Mouse (Mus musculus) myocyte (in vitro differentiated cells): ENCODE measurements around the gene Gm20388.

ENCODE experiments used
- CEBPB ChIP-seq: IDR thresholded peaks from 2 replicates; pipeline ENCODE4 v1.6.1; 2011; ENCODE audit warnings: mild to moderate bottlenecking, moderate library complexity; ENCODE audit not compliant: poor library complexity, insufficient read depth, severe bottlenecking
- E2F4 ChIP-seq: IDR thresholded peaks from one replicate; pipeline ENCODE4 v1.6.1; 2011; ENCODE audit warnings: mild to moderate bottlenecking, control low read depth, moderate library complexity; ENCODE audit not compliant: insufficient read depth
- MAX ChIP-seq: IDR thresholded peaks from one replicate; pipeline ENCODE4 v1.6.1; 2011; ENCODE audit warnings: low read depth, mild to moderate bottlenecking, control low read depth
- MYOD1 ChIP-seq, 3 experiments: IDR thresholded peaks; one replicate each; pipeline ENCODE4 v1.6.1; 2011; ENCODE audit warnings: control low read depth in 2 of 3, low read depth in 2 of 3, mild to moderate bottlenecking in 2 of 3, moderate library complexity in 1 of 3; ENCODE audit not compliant: insufficient read length in 2 of 3, control insufficient read depth in 1 of 3
- MYOG ChIP-seq, 3 experiments: IDR thresholded peaks; one replicate each; pipeline ENCODE4 v1.6.1; 2011; ENCODE audit warnings: control low read depth in 2 of 3, low read depth in 2 of 3, mild to moderate bottlenecking in 2 of 3; ENCODE audit not compliant: insufficient read length in 2 of 3, control insufficient read depth in 1 of 3, insufficient read depth in 1 of 3
- POLR2A ChIP-seq: IDR thresholded peaks from one replicate; pipeline ENCODE4 v1.6.1; 2011; ENCODE audit warnings: low read depth, mild to moderate bottlenecking, control low read depth, moderate library complexity; ENCODE audit not compliant: insufficient read length
- POLR2AphosphoS2 ChIP-seq: IDR thresholded peaks from one replicate; pipeline ENCODE4 v1.6.1; 2011; ENCODE audit warnings: low read depth, control low read depth; ENCODE audit not compliant: insufficient read length
- REST ChIP-seq: IDR thresholded peaks from one replicate; pipeline ENCODE4 v1.6.1; 2011; ENCODE audit warnings: mild to moderate bottlenecking, control low read depth, moderate library complexity; ENCODE audit not compliant: insufficient read depth, insufficient read length
- SRF ChIP-seq: IDR thresholded peaks from one replicate; pipeline ENCODE4 v1.6.1; 2011; ENCODE audit warnings: low read depth; ENCODE audit not compliant: control insufficient read depth, insufficient read length
- TCF12 ChIP-seq: IDR thresholded peaks from one replicate; pipeline ENCODE4 v1.6.1; 2011; ENCODE audit warnings: mild to moderate bottlenecking, control low read depth; ENCODE audit not compliant: poor library complexity, insufficient read depth, severe bottlenecking
- TCF3 ChIP-seq: IDR thresholded peaks from one replicate; pipeline ENCODE4 v1.6.1; 2011; ENCODE audit warnings: low read depth, control low read depth; ENCODE audit not compliant: insufficient read length
- USF1 ChIP-seq: IDR thresholded peaks from one replicate; pipeline ENCODE4 v1.6.1; 2011; ENCODE audit warnings: low read depth, mild to moderate bottlenecking, control low read depth, moderate library complexity

- TF ChIP-seq POLR2A (no peak), POLR2AphosphoS2 (no peak), TCF12 (no peak), TCF3 (no peak), MYOD1 (IDR thresholded peaks at IDR 0.05; ENCODE audit: control insufficient read depth in 1 of 3, insufficient read length in 2 of 3, low read depth in 2 of 3) (peak in 1 of 3 experiments; percentile 4), REST (no peak), E2F4 (no peak), SRF (no peak), MAX (no peak), USF1 (no peak), CEBPB (no peak), MYOG (IDR thresholded peaks at IDR 0.05; ENCODE audit: control insufficient read depth in 1 of 3, insufficient read depth in 1 of 3, insufficient read length in 2 of 3, low read depth in 2 of 3) (no peak)
Observed at GRCm38 (mm10) chr8:122550234-122550994, 2639.8 kb downstream of the Gm20388 start.
